Mouse (Mus musculus) forebrain, postnatal 0 days (tissue): ENCODE results near the gene Rpl37a. TPM values are rescaled to one million over a fixed set of nuclear protein-coding genes. Genes with fewer than 3 reads are reported as not detected.

ENCODE experiments used
- ATAC-seq: fragments of 200-750 bp; cut with Nextera tagmentation; 2 replicates; pipeline ENCODE4 v1.8.0; 2017; ENCODE audit warnings: mild to moderate bottlenecking, moderate library complexity
- DNase-seq: peaks from one replicate; pipeline ENCODE4 v3.0.0-alpha.2; 2015
- H3K27ac ChIP-seq: fragments of 300-500 bp; sonication (generic); 2 replicates; pipeline ENCODE4 v1.5.1; 2014; ENCODE audit warnings: low read depth, mild to moderate bottlenecking, antibody characterized with exemption, low read length, moderate library complexity, mixed read lengths
- H3K27me3 ChIP-seq: fragments of 300-500 bp; sonication (generic); 2 replicates; pipeline ENCODE4 v1.6.1; 2014; ENCODE audit warnings: mild to moderate bottlenecking, low read length, mixed read lengths; ENCODE audit not compliant: insufficient read depth
- H3K36me3 ChIP-seq: fragments of 300-500 bp; sonication (generic); 2 replicates; pipeline ENCODE4 v1.6.1; 2014; ENCODE audit warnings: mild to moderate bottlenecking, moderate library complexity; ENCODE audit not compliant: insufficient read depth
- H3K4me1 ChIP-seq: fragments of 300-500 bp; sonication (generic); 2 replicates; pipeline ENCODE4 v1.6.1; 2014; ENCODE audit warnings: antibody characterized with exemption; ENCODE audit not compliant: insufficient read depth
- H3K4me2 ChIP-seq: fragments of 300-500 bp; sonication (generic); 2 replicates; pipeline ENCODE4 v1.6.1; 2014; ENCODE audit warnings: low read depth, mild to moderate bottlenecking, moderate library complexity
- H3K4me3 ChIP-seq: fragments of 300-500 bp; sonication (generic); 2 replicates; pipeline ENCODE4 v1.5.1; 2014; ENCODE audit warnings: low read depth, low read length, mixed read lengths
- H3K9ac ChIP-seq: fragments of 300-500 bp; sonication (generic); 2 replicates; pipeline ENCODE4 v1.6.1; 2014; ENCODE audit warnings: mild to moderate bottlenecking
- H3K9me3 ChIP-seq: fragments of 300-500 bp; sonication (generic); 2 replicates; pipeline ENCODE4 v1.6.1; 2016; ENCODE audit warnings: low read length
- CTCF ChIP-seq: sonication (generic); IDR thresholded peaks from 2 replicates; pipeline ENCODE4 v1.5.1; 2016; ENCODE audit warnings: antibody characterized with exemption, control low read depth, low read depth
- WGBS: fragments of 180-500 bp; shearing (Covaris S2); extraction: QIAGEN DNeasy Blood & Tissue Kit; methylation state at CpG from one replicate; pipeline ENCODE4 v1.1.7; 2014; 5-methylcytosine and 5-hydroxymethylcytosine counted together
- polyA plus RNA-seq: library from polyadenylated mRNA; unstranded; fragments of >200 nt; fragmentation: Nextera tagmentation; extraction: Ambion mirVana; gene quantifications from 2 replicates; pipeline ENCODE4 v1.2.1, GENCODE M21; 2015
- total RNA-seq: library from RNA; depleted of rRNA; stranded (reverse); fragments of >200 nt; gene quantifications from 2 replicates; pipeline ENCODE4 v1.2.3, GENCODE M21; 2014

Rpl37a gene
- total and polyA plus RNA-seq, 2 experiments from 2014 or later, result 598 to 1,180 TPM

DNA sequence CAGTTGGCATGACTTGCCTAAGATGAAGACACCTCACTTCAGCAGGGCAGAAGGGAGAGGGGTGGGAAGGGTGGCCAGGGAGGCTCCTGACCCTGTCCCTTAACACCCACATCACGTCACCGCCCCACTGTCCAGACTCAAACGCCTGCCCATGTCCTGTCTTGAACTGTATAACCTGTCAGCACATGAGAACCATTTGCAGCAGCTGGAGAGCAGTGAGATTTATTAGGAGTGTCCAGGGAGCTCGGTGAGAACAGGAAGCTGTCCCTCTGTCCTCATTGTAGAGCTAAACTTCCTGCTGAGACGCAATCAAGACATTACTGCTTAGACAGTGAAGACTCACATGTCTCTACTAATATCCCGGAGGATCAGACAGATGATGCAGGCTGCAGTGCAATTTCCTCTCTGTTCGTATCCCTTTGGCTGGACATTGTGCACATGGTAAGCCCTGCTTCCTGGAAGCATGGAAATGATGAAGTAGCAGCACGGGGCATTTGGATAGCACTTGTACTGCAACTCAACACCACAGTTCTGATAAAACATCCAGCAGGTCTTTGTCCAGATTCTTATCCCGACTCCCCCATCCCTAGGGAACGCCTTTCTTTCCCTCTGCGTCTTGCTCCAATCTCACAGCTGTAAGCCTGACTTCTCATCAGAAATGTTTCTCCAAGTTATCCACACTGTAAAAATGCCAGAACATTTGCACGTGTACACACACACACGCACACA lies 25.5 kb downstream of the Rpl37a start:
- no peak overlapping the region for H3K4me2 ChIP-seq
- WGBS, result 69% methylated on average over 13 of the region's 13 CpGs
- H3K9me3 ChIP-seq, result no peaks in the 10 kb centered on the region
- no peaks in the 10 kb centered on the region for H3K4me1 ChIP-seq
- H3K27ac ChIP-seq, result no peak overlapping the region
- ATAC-seq (no peak), DNase-seq (no peak)
- no peak overlapping the region for H3K9ac ChIP-seq
- H3K36me3 ChIP-seq, result no peaks in the 10 kb centered on the region
- no peak overlapping the region for H3K4me3 ChIP-seq
- no peak for TF ChIP-seq CTCF
- H3K27me3 ChIP-seq, result no peaks in the 10 kb centered on the region

DNA sequence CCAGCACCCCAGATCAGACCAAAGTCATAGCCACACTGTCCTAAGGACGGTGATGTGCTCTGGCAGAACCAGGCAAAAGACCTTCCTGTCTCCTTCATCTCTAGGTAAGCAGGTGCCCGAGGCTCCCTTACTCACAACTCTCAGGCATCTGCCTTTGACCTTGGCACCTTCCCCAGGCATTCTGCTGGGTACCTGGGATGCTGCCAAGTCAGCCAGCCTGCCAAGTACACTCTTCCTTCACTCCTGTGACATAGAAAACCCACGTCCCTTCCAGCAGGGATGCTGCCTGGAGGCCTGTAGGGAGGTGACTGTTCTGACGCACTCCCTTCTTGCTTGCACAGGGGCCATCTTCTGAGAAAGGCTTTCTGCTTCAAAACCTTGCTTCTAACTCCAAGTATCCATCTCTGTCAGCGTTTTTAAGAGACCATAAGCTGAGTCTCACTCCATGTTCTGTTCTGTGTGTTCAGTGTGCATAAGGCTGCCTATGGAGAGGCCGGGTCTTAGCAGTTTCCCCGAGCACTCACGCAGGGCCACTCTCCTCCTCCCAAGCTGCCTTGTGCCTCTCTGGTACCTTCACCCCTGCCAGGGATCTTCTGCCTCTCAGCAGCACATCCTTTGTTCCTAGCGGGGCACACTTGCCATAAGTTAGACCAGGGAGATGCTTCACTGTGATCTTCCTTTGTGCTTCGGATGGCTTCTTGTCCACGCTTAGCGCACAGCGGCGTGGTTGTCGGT lies 28.0 kb downstream of the Rpl37a start:
- no peak for TF ChIP-seq CTCF
- Histone ChIP-seq H3K9me3 (no peaks in the 10 kb centered on the region), H3K4me2 (no peak overlapping the region), H3K4me3 (no peak overlapping the region), H3K36me3 (no peaks in the 10 kb centered on the region), H3K9ac (no peak overlapping the region), H3K4me1 (no peaks in the 10 kb centered on the region), H3K27ac (no peak overlapping the region), H3K27me3 (no peaks in the 10 kb centered on the region)
- 37% methylated on average over 15 of the region's 15 CpGs for WGBS
- DNase-seq, result peak; percentile 46
- peak; percentile 50 for ATAC-seq

GRCm38 (mm10) chr1:72739681-72740063 lies 28.6 kb downstream of the Rpl37a start:
- H3K27ac ChIP-seq, result no peak overlapping the region
- 11% methylated on average over 10 of the region's 10 CpGs for WGBS
- TF ChIP-seq CTCF, result no peak

GRCm38 (mm10) chr1:72741406-72741805 lies 30.3 kb downstream of the Rpl37a start:
- 88% methylated on average over 5 of the region's 5 CpGs for WGBS
- Histone ChIP-seq H3K36me3 (no peaks in the 10 kb centered on the region), H3K9ac (no peak overlapping the region), H3K27me3 (no peaks in the 10 kb centered on the region), H3K27ac (no peak overlapping the region), H3K4me3 (no peak overlapping the region), H3K9me3 (no peaks in the 10 kb centered on the region), H3K4me2 (no peak overlapping the region), H3K4me1 (no peaks in the 10 kb centered on the region)
- DNase-seq (no peak), ATAC-seq (no peak)
- TF ChIP-seq CTCF, result no peak

More at GRCm38 (mm10) chr1:72739681-72740063, 28.6 kb downstream of the Rpl37a start:
- Histone ChIP-seq H3K4me3 (no peak overlapping the region), H3K36me3 (no peaks in the 10 kb centered on the region), H3K9me3 (no peaks in the 10 kb centered on the region), H3K4me1 (no peaks in the 10 kb centered on the region), H3K9ac (no peak overlapping the region), H3K27me3 (no peaks in the 10 kb centered on the region), H3K4me2 (no peak overlapping the region)
- DNase-seq (peak; percentile 60), ATAC-seq (peak; percentile 85)

GRCm38 (mm10) chr1:72744816-72745506 lies 33.9 kb downstream of the Rpl37a start:
- no peak for TF ChIP-seq CTCF
- ATAC-seq (no peak), DNase-seq (no peak)
- Histone ChIP-seq H3K9ac (no peak overlapping the region), H3K36me3 (no peaks in the 10 kb centered on the region), H3K27ac (no peak overlapping the region), H3K27me3 (no peaks in the 10 kb centered on the region), H3K9me3 (no peaks in the 10 kb centered on the region), H3K4me1 (no peaks in the 10 kb centered on the region), H3K4me2 (no peak overlapping the region), H3K4me3 (no peak overlapping the region)
- WGBS, result 86% methylated on average over 8 of the region's 8 CpGs

GRCm38 (mm10) chr1:72746382-72746781 lies 35.3 kb downstream of the Rpl37a start:
- H3K4me2 ChIP-seq, result no peak overlapping the region
- DNase-seq (peak; percentile 80), ATAC-seq (peak; percentile 94)
- no peaks in the 10 kb centered on the region for H3K4me1 ChIP-seq
- no peak overlapping the region for H3K4me3 ChIP-seq
- no peaks in the 10 kb centered on the region for H3K36me3 ChIP-seq
- TF ChIP-seq CTCF, result no peak
- H3K27ac ChIP-seq, result peak overlapping the region; percentile 45; the same call in 1 of the 2 replicates
- H3K27me3 ChIP-seq, result no peaks in the 10 kb centered on the region
- 34% methylated on average over 7 of the region's 7 CpGs for WGBS
- no peaks in the 10 kb centered on the region for H3K9me3 ChIP-seq
- H3K9ac ChIP-seq, result no peak overlapping the region
